Mouse (Mus musculus) small intestine, adult 2 months (tissue): Measurements from ENCODE around the gene Lsamp.

Experiments used
- CTCF ChIP-seq: fragments of 200-500 bp; IDR thresholded peaks from 2 replicates; pipeline ENCODE4 v1.5.1; 2012; ENCODE audit warnings: low read depth, mild to moderate bottlenecking, control low read depth, inconsistent platforms, low read length, moderate library complexity, mixed read lengths; ENCODE audit not compliant: insufficient replicate concordance, insufficient read length; ENCODE audit errors: extremely low read depth
- POLR2A ChIP-seq: fragments of 200-500 bp; IDR thresholded peaks from 2 replicates; pipeline ENCODE4 v1.6.1; 2012; ENCODE audit warnings: low read depth, mild to moderate bottlenecking, control low read depth, inconsistent platforms, low read length, moderate library complexity

- TF ChIP-seq POLR2A (no peak), CTCF (no peak)
Observed at GRCm38 (mm10) chr16:41746235-41746911, 1762.2 kb downstream of the Lsamp start.
